Mouse (Mus musculus) cerebellum, postnatal 4 days (tissue): ENCODE measurements around the gene Lhpp.

Experiments used
- DNase-seq, 2 experiments: peaks; one replicate each; pipeline ENCODE4 v3.0.0; 2022; ENCODE audit warnings: low spot score in 2 of 2, mixed read lengths in 1 of 2

Lhpp gene

DNA sequence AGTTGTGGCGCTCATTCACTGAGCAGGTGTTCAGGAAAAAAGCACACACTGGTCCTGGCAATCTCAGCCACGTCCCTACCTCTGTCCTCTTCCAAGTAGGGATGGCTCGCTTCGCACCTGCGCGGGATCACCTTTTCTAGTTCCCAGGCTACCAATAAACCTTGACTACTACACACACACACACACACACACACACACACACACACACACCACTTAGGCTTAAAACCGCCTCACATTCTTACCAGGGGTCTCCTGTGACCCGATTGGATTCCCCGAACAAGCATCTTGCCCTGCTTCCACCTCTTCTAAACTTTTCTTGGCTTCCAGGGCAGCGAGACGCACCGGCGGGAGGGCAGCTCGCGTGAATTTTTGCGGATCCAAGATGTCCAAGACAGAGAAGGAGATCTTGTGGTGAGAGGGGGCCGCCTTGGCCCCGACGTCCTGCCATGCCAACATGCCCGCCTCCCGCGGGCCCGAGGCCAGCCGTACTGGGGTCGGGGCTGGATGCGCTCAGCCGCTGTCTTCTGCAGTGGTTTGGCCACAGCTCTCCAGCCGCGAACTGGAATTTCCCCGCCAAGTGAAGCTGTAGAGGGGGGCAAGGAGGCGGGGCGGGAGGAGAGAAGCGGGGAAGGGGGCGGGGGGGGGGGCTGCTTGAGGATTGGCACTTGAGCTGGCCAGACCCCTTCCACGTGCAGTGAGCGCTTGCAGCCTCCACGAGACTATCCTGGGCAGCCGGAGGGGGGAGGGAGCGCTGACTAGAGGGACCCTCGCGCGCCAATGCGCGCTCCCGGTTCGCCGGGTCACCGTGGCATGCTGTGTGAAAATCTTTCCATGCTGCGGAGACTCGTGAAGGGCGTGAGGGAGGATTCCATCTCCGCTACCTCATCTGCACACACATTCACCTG is 11.1 kb upstream of the Lhpp start, which contains the start of gene Nkx1-2:
TSS of gene Nkx1-2 (minus strand) at position 567 of the 905 bp plus-strand sequence.
- no peak for DNase-seq

DNA sequence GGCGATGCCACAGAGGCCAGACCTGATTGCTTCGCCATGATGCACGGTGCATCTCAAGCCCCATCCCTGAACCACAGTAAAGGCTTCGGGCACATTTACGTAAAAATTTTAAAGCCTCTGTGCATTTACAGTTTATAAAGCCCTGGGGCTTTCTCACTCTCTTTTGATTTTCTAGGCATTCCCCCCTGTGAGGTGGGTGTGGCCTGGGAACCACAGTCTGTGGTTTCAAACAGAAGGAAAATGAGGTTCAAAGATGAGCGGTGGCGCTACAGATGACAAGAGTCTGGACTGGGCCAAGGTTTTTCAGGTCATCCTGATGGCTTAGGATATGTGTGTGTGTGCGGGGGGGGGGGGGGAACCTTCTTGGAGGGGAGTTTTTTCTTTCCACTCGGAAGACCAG is 10.4 kb upstream of the Lhpp start:
- DNase-seq: no peak

- DNase-seq: no peak
These were observed 9.5 kb upstream of the Lhpp start for GRCm38 (mm10) chr7:132600926-132601325.

- no peak for DNase-seq
These were observed 5.7 kb upstream of the Lhpp start for GRCm38 (mm10) chr7:132604720-132605119.

- DNase-seq: no peak
These were observed 4.7 kb upstream of the Lhpp start for GRCm38 (mm10) chr7:132605689-132606088.

DNA sequence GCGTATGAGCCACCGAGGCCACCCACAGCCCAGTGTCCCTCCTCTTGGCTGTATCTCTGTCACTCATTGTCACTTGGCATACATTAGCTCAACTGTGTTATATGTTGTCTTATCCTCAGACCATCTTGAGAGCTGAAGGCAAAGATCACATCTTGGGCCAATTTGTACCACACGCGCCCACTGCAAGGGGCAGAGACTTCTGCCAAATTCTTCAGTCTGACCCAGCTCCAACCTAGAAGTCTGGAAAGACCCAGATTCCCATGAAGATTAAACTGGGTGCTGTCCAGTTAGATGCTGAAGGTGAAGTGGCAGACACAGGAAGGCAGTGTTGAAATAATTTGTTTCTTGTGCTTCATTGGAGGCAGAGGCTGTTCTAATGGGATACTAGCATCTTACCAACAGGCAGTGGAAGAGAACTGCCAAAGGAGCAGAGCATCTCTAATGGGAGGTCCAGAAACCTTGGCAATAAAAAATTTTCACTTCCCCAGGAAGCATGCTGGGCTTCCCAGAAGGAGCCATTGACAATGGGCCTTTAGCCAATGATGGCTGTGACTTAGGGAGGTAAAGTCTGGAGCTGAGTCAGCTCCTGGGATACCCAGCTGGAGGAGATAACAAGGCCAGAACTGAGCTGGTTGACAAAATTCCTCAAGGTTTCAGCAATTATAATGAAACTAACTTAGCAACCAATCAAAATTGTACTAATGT is 2.0 kb upstream of the Lhpp start:
- DNase-seq: no peak

- DNase-seq: no peak
These were observed 1.1 kb downstream of the Lhpp start for GRCm38 (mm10) chr7:132611530-132611929.

DNA sequence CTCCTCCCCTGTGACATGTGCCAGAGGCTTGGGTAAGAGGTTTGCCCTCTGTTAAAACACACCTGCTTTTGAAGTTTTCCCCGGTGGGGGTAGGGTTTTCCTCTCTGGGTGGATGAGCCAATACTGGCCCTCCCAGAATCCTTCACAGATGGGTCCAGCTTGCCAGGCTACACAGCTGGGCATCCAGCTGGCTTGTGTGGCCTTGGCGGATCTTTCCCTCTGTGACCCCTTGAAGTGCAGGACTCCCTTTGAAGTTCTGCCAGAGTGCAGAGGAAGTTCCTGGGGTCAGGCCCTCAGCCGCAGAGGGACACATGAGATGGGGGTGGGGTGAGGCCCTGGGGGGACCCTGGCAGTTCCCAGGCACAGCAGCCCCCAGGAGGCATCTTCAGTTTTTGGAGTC is 4.9 kb downstream of the Lhpp start:
- no peak for DNase-seq

DNA sequence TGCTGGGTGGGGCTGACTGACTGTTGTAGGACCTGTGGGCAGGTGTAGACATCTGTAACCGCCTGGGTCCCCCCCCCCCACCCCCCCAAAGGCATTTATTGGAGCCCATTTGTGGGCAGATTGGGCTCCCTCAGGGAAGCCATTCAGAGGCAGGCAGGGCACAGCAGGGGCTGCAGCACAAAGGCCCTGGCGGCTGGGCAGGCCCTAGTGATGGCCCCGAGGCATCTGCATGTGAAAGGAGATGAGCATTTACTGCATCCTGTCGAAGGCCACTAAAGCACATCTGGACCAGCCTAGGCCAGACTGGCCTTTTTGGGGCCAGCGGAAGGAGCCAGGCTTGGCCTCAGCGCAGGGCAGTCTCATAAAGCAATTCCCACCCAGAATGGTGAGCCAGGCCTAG is 6.0 kb downstream of the Lhpp start:
- no peak for DNase-seq

- no peak for DNase-seq
These were observed 6.7 kb downstream of the Lhpp start for GRCm38 (mm10) chr7:132617021-132617564.

- DNase-seq: no peak
These were observed 9.1 kb downstream of the Lhpp start for GRCm38 (mm10) chr7:132619549-132619948.

GRCm38 (mm10) chr7:132619975-132620918 is 9.8 kb downstream of the Lhpp start:
- DNase-seq: no peak

- no peak for DNase-seq
These were observed 13.7 kb downstream of the Lhpp start for GRCm38 (mm10) chr7:132624161-132624560.

GRCm38 (mm10) chr7:132626174-132626573 is 15.7 kb downstream of the Lhpp start:
- no peak for DNase-seq

GRCm38 (mm10) chr7:132627448-132627847 is 17.0 kb downstream of the Lhpp start:
- no peak for DNase-seq

GRCm38 (mm10) chr7:132631313-132631712 is 20.9 kb downstream of the Lhpp start:
- peak in 1 of 2 experiments; percentile 62 for DNase-seq

- no peak for DNase-seq
These were observed 26.9 kb downstream of the Lhpp start for GRCm38 (mm10) chr7:132637292-132637691.

DNA sequence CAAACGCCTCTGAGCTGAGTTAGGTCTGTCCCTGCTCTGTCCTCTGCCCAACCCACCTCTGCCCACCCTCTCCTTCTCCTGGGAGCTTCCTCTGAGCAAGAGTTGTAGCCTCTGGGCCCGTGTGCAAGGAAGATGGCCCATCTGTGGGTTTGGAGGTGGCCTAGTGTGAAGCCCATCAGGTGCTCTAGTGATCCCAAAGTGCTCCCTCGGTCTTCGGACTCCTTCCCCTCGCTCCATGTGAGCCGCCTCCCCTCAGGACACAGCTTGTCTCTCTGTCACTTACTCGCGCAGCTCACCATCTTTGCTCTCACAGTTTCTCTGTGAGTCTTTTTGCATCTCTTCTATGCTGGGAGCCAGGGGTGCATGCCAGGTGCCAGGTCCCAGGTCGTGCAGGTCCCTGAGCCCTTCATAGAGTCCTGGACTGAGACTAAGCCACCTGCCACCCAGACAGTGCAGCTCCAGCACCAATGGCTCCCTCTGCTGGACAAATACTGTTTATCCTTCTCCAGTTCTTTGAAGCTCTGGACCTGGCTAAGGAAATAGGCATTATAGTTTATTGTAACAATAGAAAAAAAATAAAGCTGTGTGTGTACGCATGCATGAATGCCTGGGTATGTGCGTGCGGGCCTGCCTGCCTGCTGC is 28.1 kb downstream of the Lhpp start:
- peak in 1 of 2 experiments; percentile 44 for DNase-seq

DNA sequence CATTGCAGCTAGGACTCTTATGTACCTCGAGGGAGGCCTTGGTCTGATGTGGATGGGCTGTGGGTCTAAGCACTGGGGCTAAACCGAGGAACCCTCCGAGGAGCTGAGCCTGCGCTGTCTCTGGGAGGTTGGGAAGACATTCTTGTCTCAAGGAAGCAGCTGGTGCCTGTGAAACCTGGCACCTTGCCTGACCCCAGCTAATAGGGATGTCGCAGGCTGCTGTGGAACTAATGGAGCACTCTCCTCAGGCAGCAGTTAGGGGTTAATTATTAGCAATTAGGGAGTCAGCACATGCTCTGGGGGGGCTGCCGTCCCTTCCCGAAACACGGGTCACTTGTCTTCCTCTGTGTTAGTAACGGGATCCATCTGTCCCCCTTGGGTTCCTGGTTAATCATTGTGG is 30.5 kb downstream of the Lhpp start:
- peak in 1 of 2 experiments; percentile 61 for DNase-seq

- DNase-seq: no peak
These were observed 31.2 kb downstream of the Lhpp start for GRCm38 (mm10) chr7:132641606-132642005.
